Mouse (Mus musculus): ENCODE results near the gene Prkar2a. TPM values are rescaled to one million over a fixed set of nuclear protein-coding genes. Genes with fewer than 3 reads are reported as not detected.

The Prkar2a gene
- total RNA-seq, 2 experiments from 2014 or later: 15.8 to 19.3 TPM

DNA sequence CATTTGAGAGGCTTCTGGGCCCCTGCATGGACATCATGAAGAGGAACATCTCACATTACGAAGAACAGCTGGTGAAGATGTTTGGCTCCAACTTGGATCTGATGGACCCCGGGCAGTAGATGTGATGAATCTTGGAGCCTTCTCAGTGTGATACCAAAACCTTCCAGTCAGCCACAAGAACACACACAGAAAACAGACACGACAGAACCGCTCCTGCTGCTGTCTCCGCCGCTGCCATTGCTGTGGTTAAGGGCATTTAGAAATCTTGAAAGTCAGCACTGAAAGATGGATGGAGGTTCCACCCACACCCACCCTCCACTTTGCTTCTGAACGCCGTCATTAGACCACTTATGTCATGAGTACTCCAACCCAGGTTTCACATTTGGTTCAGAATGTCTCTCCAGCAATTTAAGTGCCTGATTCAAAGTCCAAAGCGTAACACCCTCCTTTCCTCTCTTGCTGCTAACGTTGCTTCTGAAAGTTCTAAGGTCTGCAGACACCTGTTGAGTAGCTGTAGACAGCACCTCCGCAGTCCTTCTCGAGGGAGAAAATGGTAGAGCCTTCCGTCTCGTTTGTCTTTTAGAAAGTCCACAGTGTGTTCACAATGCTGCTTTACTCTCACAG is 57.9 kb downstream of the Prkar2a start:
- no peak for ATAC-seq (replicated peaks; ENCODE audit: low FRiP score, low TSS enrichment, poor library complexity, severe bottlenecking)

GRCm38 (mm10) chr9:108747694-108748093 is 58.6 kb downstream of the Prkar2a start:
- ATAC-seq (replicated peaks; ENCODE audit: low FRiP score, low TSS enrichment, poor library complexity, severe bottlenecking): peak; percentile 44; the same call in 1 of the 2 replicates

DNA sequence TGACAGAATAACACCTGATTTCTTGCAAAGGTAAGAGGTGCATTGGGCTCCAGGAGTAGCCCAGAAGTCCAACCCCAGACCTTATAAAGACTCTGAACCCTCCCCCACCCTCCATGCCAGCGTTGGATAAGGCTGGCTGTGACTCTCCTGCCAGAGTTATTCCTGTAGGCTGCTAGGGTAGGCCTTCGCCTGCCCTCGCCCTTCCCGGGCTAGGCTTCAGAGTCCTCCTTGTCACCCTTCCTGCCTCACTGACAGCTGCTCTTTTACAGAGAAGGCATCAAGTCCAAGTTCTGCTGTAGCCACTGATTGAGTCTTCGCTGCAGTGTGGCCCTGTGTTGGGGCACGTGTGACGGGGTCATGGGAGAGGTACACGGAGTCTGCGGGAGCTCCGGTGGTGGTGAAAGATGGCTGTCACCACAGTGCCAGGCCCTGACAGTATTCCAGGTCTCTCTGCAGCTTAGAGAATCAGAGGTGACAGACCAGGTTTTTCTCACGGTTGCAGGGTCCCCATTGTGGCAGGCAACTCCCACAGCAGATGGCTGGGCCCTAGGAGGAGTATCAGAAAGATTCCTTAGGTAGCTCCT is 59.6 kb downstream of the Prkar2a start:
- ATAC-seq (replicated peaks; ENCODE audit: low FRiP score, low TSS enrichment, poor library complexity, severe bottlenecking): no peak

DNA sequence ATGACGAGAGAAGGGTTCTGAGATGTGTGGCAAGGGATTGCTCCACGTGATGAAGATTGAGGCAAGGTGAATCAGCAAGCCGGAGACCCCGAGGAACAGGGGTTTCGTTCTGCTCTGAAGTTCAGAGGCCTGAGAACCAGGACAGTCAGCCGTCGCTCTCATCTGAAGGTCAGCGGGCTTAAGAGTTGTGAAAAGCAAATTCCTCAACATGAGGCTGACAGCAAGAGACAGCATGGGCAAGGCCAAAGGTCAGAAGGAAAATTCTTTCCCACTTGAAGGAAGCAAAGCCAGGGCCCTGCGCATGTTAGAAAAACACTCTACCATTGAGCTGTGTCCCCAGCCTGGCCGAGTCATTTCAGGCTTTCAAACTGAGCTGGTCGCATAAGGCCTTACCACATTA is 61.5 kb downstream of the Prkar2a start:
- no peak for ATAC-seq (replicated peaks; ENCODE audit: low FRiP score, low TSS enrichment, poor library complexity, severe bottlenecking)

GRCm38 (mm10) chr9:108752142-108752920 is 63.2 kb downstream of the Prkar2a start:
- ATAC-seq (replicated peaks; ENCODE audit: low FRiP score, low TSS enrichment, poor library complexity, severe bottlenecking): no peak

DNA sequence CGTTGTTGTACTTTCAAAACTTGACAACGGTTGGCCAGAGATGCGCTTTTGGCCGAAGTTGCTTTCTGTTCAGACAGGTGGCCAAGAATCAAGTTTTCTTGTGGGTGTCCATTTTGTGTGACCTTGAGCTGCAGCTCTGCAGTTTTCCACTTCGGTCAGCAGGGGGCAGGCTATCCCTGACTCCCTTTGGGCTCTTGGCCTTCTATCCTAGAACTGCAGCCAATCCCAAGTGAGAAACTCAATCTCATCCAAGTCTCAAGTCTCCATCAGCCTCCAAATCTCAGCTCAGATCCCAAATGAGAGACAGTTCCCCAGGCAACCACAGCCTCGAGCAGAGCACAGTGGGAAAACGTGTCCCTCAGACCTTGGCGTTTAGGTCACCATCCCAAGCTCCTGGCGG is 64.2 kb downstream of the Prkar2a start:
- 0 out of 2 replicates have a peak, but pooled peaks have one; percentile 31 for ATAC-seq (replicated peaks; ENCODE audit: low FRiP score, low TSS enrichment, poor library complexity, severe bottlenecking)

GRCm38 (mm10) chr9:108753976-108754375 is 64.9 kb downstream of the Prkar2a start:
- no peak for ATAC-seq (replicated peaks; ENCODE audit: low FRiP score, low TSS enrichment, poor library complexity, severe bottlenecking)

GRCm38 (mm10) chr9:108754423-108754822 is 65.3 kb downstream of the Prkar2a start:
- ATAC-seq (replicated peaks; ENCODE audit: low FRiP score, low TSS enrichment, poor library complexity, severe bottlenecking): no peak

DNA sequence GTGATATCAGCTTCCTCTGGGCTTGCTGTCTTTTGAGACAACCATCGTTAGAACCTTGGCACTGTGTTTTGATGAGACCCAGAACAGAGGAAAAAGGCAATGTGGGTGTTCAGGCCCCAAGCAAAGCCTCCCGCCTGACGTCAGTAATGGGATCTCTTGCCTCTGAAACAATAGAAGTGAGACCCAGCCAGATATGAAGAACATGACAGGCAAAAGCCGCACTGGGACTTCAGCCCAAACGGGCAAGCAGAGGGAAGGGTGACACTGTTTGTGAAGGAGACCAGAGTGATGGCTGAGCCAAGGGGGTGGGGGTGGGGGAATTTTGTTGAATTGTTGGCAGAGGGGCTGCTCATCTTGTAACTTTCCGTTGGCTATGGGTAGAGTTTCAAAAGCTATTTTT is 68.3 kb downstream of the Prkar2a start:
- ATAC-seq (replicated peaks; ENCODE audit: low FRiP score, low TSS enrichment, poor library complexity, severe bottlenecking): no peak

- ATAC-seq (replicated peaks; ENCODE audit: low FRiP score, low TSS enrichment, poor library complexity, severe bottlenecking): no peak
These were observed 70.0 kb downstream of the Prkar2a start for GRCm38 (mm10) chr9:108759121-108759520.

GRCm38 (mm10) chr9:108759805-108760204 is 70.7 kb downstream of the Prkar2a start:
- ATAC-seq (replicated peaks; ENCODE audit: low FRiP score, low TSS enrichment, poor library complexity, severe bottlenecking): peak; percentile 89

- ATAC-seq (replicated peaks; ENCODE audit: low FRiP score, low TSS enrichment, poor library complexity, severe bottlenecking): no peak
These were observed 72.4 kb downstream of the Prkar2a start for GRCm38 (mm10) chr9:108761561-108761960.

DNA sequence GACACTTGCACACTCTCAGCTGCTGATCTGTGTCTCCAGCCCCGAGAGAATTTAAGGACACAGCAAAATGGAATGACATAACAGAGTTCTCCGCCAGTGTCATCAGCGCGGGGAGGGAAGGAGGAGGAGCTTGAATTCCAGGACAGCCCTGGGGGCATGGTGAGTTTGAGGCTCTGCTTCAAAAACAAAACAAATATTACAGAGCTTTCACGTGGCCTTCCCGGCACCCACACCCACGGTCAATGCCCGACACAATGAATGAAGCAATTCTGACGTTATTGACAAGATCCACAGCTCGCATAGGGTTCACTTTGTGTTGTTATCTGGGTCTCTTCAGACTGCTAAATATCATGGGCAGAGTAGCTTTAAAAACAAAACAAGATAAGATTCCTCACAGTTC is 75.9 kb downstream of the Prkar2a start:
- ATAC-seq (replicated peaks; ENCODE audit: low FRiP score, low TSS enrichment, poor library complexity, severe bottlenecking): no peak

GRCm38 (mm10) chr9:108776614-108777013 is 87.5 kb downstream of the Prkar2a start:
- peak; percentile 82 for ATAC-seq (replicated peaks; ENCODE audit: low FRiP score, low TSS enrichment, poor library complexity, severe bottlenecking)

GRCm38 (mm10) chr9:108777276-108777675 is 88.2 kb downstream of the Prkar2a start:
- peak; percentile 45; the same call in 1 of the 2 replicates for ATAC-seq (replicated peaks; ENCODE audit: low FRiP score, low TSS enrichment, poor library complexity, severe bottlenecking)

- no peak for ATAC-seq (replicated peaks; ENCODE audit: low FRiP score, low TSS enrichment, poor library complexity, severe bottlenecking)
These were observed 91.8 kb downstream of the Prkar2a start for GRCm38 (mm10) chr9:108780959-108781358.

- no peak for ATAC-seq (replicated peaks; ENCODE audit: low FRiP score, low TSS enrichment, poor library complexity, severe bottlenecking)
These were observed 92.8 kb downstream of the Prkar2a start for GRCm38 (mm10) chr9:108781891-108782290.

GRCm38 (mm10) chr9:108782836-108783547 is 93.9 kb downstream of the Prkar2a start:
- no peak for ATAC-seq (replicated peaks; ENCODE audit: low FRiP score, low TSS enrichment, poor library complexity, severe bottlenecking)

GRCm38 (mm10) chr9:108783548-108784463 is 94.7 kb downstream of the Prkar2a start, which contains the start of gene Ip6k2:
Gene Ip6k2 (plus strand): TSS chr9:108783796.
- peak; percentile 98 for ATAC-seq (replicated peaks; ENCODE audit: low FRiP score, low TSS enrichment, poor library complexity, severe bottlenecking)
